12 mouse cellular contexts compared by ENCODE assay signal in genomic region chr13:18800434-18800833, GRCm38 (mm10).
"Had no signal": no experiment of that assay in that cellular context is flagged by ENCODE, and none has a peak within 500 bp of the region (broad histone marks: within the 10 kb centered on the region; RNA-seq: fewer than 3 reads in every experiment).

No protein-coding gene starts in this region.

- H3K4me2 ChIP-seq: limb, embryonic 12.5 days; liver, embryonic 13.5 days had no signal

- H3K4me3 ChIP-seq: layer of hippocampus, adult 2 months; limb, embryonic 12.5 days; liver, embryonic 13.5 days; midbrain, embryonic 10.5 days had no signal

- DNase-seq: kidney, adult 11 months; kidney, postnatal 10 days; kidney, postnatal 4 days; liver, embryonic 13.5 days; lung, adult 2 months; lung, postnatal 10 days; right cerebral cortex, postnatal 14 days; thymus, postnatal 4 days had no signal

- H3K4me1 ChIP-seq: liver, embryonic 13.5 days; midbrain, embryonic 10.5 days had no signal

- ATAC-seq: midbrain, embryonic 16.5 days had no signal

- H3K36me3 ChIP-seq: limb, embryonic 12.5 days; liver, embryonic 13.5 days; midbrain, embryonic 10.5 days had no signal

- H3K9ac ChIP-seq: limb, embryonic 12.5 days; liver, embryonic 13.5 days had no signal

- H3K27ac ChIP-seq: layer of hippocampus, adult 2 months; limb, embryonic 12.5 days; liver, embryonic 13.5 days; midbrain, embryonic 10.5 days had no signal

- H3K27me3 ChIP-seq: limb, embryonic 12.5 days; liver, embryonic 13.5 days had no signal

- H3K9me3 ChIP-seq: limb, embryonic 12.5 days; liver, embryonic 13.5 days; midbrain, embryonic 10.5 days had no signal
